Mouse (Mus musculus) heart, embryonic 10.5 days (tissue): ENCODE measurements around the gene Ube2z. TPM values are rescaled to one million over a fixed set of nuclear protein-coding genes. Genes with fewer than 3 reads are reported as not detected.

Experiments used
- DNase-seq: peaks from one replicate; pipeline ENCODE4 v3.0.0-alpha.2; 2017; ENCODE audit warnings: low spot score
- H3K27ac ChIP-seq: fragments of 300-500 bp; sonication (generic); 2 replicates; pipeline ENCODE4 v1.5.1; 2016; ENCODE audit warnings: mild to moderate bottlenecking
- H3K27me3 ChIP-seq: fragments of 300-500 bp; sonication (generic); 2 replicates; pipeline ENCODE4 v1.6.1; 2016; ENCODE audit warnings: mild to moderate bottlenecking; ENCODE audit not compliant: poor library complexity, insufficient read depth, severe bottlenecking
- H3K36me3 ChIP-seq: fragments of 300-500 bp; sonication (generic); 2 replicates; pipeline ENCODE4 v1.6.1; 2016; ENCODE audit warnings: mild to moderate bottlenecking, moderate library complexity
- H3K4me1 ChIP-seq: fragments of 300-500 bp; sonication (generic); 2 replicates; pipeline ENCODE4 v1.6.1; 2016; ENCODE audit warnings: mild to moderate bottlenecking
- H3K4me3 ChIP-seq: fragments of 300-500 bp; sonication (generic); 2 replicates; pipeline ENCODE4 v1.5.1; 2016; ENCODE audit warnings: mild to moderate bottlenecking, moderate library complexity
- H3K9me3 ChIP-seq: fragments of 300-500 bp; sonication (generic); 2 replicates; pipeline ENCODE4 v1.6.1; 2016; ENCODE audit warnings: mild to moderate bottlenecking, moderate library complexity
- WGBS: fragments of 180-500 bp; shearing (Covaris S2); methylation state at CpG from one replicate; pipeline ENCODE4 v1.1.7; 2016; 5-methylcytosine and 5-hydroxymethylcytosine counted together
- polyA plus RNA-seq: library from polyadenylated mRNA; unstranded; fragments of >200 nt; fragmentation: Nextera tagmentation; extraction: Ambion mirVana; gene quantifications from 2 replicates; pipeline ENCODE4 v1.2.1, GENCODE M21; 2016

Gene Ube2z
- polyA plus RNA-seq, 1 experiment from 2014 or later = 44.4 TPM

DNA sequence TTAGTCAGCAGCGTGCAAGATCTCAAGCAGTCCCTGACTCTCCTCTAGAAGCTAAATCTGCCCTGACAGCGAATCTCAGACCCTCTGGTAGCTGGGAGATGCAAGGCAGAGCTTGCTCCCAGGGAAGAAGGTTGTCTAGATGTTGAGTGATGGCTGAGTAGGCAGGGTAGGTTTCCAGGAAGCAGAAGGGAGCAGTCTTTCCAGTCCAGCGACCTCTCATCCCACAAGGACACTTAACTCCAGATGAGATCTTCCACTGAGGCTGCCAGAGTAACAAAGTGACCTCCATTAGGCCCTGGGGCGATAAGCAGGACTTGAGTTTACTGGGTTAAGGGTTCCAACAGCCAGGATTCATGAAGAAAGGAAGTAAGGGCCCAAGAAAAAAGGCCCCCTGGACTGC, 44.6 kb downstream of the Ube2z start:
- Histone ChIP-seq H3K4me3 (no peak overlapping the region), H3K4me1 (peaks cover 30% of the 10 kb centered on the region), H3K9me3 (no peaks in the 10 kb centered on the region), H3K27me3 (no peaks in the 10 kb centered on the region), H3K36me3 (no peaks in the 10 kb centered on the region), H3K27ac (peak overlapping the region; percentile 26)
- WGBS = 46% methylated on average over 4 of the region's 4 CpGs
- DNase-seq = no peak

DNA sequence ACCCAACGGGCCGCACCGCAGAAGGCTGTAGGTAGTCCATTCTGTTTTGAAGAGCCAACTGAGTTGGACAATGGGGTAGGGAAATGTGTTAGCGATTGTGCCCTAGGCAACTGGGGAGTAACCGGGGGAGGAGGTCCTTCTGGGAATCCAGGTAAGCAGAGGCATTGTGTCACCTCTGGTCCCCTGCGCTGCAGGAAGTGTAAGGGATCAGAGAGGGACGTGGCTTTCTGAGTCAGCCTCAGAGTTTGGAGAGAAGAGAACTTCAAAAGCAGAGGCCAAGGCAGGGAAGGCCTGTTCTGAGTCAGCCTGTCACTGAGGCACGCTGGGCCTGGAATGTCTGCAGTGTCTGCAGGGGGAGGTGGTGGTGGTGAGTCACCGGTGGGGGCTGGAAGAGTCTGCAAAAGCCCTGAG, 47.2 kb downstream of the Ube2z start:
- 4% methylated on average over 9 of the region's 9 CpGs for WGBS
- H3K27ac ChIP-seq = peak overlapping the region; percentile 86
- no peaks in the 10 kb centered on the region for H3K27me3 ChIP-seq
- no peaks in the 10 kb centered on the region for H3K9me3 ChIP-seq
- no peaks in the 10 kb centered on the region for H3K36me3 ChIP-seq
- peaks cover 38% of the 10 kb centered on the region for H3K4me1 ChIP-seq
- H3K4me3 ChIP-seq = peak overlapping the region; percentile 32; the same call in 1 of the 2 replicates
- peak; percentile 89 for DNase-seq

DNA sequence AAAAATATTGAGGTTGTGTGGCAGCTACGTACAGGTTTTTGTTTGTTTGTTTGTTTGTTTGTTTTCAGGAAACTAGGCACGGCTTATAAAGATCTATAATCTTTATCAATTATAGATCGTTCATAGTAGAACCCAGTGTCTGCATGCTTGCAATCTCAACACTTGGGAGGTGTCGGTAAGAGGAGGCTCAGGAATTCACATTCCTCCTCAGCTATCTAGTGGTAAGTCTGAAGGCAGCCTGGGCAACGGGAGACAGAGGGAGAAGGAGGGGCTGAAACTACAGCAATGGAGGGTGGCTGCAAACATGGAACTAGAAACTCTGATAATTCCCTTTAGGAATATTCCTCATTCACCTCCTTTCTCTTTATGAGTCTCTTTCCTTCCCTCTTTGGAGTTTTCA, 49.8 kb downstream of the Ube2z start:
- Histone ChIP-seq H3K36me3 (no peaks in the 10 kb centered on the region), H3K27me3 (no peaks in the 10 kb centered on the region), H3K27ac (peak overlapping the region; percentile 59), H3K4me3 (peak overlapping the region; percentile 31), H3K9me3 (no peaks in the 10 kb centered on the region), H3K4me1 (peaks cover 51% of the 10 kb centered on the region)
- WGBS = 16% methylated on average over 5 of the region's 5 CpGs
- no peak for DNase-seq

DNA sequence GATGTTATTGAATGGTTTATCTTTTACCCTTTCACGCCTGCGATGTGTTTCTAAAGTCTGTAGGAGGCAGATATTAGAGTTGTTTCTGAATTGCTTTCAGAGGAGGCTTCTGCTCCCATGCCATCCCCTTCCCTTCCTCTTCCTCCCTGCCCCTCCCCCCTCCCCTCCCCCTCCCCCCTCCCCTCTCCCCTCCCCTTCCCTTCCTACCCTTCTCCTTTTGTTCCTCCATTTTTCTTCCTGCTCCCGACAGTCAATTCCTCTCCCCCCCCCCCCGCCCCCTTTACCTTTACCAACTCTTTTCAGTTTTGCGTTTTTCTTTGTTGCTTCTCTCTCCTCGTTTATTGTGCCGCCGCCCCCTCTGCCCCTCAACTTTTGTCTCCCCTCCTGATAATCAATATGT, 53.2 kb downstream of the Ube2z start:
- Histone ChIP-seq H3K4me1 (peaks cover 38% of the 10 kb centered on the region), H3K27ac (peak overlapping the region; percentile 77), H3K27me3 (no peaks in the 10 kb centered on the region), H3K36me3 (no peaks in the 10 kb centered on the region), H3K4me3 (peak overlapping the region; percentile 48), H3K9me3 (no peaks in the 10 kb centered on the region)
- 3% methylated on average over 4 of the region's 8 CpGs for WGBS
- no peak for DNase-seq

DNA sequence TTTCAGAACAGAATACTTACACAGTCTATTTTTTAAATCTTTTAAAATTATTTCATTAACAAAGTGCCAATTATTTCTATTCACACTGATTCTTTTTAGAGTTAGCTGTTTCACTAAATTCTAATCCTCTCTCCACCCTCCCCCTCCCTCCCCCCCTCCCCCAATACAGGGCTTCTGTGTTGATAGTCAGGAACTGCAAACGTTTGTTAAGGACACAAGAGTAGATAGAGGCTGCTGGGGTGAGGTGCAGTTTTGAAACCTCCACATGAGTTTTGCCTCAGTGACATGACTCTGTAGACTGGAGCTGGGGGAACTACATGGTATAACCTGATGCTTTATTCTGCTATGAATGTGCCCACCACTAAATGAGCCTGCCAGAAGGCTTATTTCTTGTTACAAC, 56.4 kb downstream of the Ube2z start:
- Histone ChIP-seq H3K27ac (no peak overlapping the region; the same call in none of the 2 replicates), H3K36me3 (no peaks in the 10 kb centered on the region), H3K4me3 (no peak overlapping the region), H3K27me3 (no peaks in the 10 kb centered on the region), H3K4me1 (peaks cover 24% of the 10 kb centered on the region), H3K9me3 (no peaks in the 10 kb centered on the region)
- DNase-seq = no peak
- WGBS = 0% methylated on average over 1 of the region's 1 CpGs

DNA sequence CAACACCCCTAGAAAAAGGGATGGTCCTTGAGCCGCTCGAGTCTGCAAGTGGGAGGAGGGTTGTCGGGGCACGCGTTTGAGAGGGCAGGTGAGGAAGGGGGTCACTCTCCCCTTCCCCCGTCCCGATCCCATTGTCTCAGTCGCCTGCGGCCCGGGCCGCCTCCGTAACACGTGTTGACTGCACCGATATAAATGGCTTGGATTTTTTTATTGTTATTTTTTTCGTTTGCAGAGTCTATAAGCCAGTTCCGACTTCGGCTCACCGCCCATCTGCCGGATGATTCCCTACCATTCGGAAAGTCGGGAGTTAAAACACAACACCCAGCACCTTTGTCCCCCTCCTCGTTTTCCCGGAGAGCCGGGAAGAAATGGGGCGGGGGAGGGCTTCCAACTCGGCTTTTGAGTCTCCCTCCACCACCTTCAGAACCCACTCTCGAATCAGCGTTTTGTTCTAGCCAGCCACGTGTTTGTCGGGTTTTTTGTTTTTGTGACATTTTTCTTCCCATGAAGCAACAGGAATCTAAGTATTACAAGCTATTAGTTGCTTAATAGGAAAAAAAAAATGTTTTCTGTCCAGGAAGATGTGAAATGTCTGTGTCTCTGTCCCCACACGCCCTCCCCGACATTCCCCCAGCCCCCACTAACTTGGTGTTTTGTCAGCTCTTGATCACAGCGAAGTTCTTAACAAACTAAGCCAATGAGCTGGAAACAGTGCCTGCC, 57.5 kb downstream of the Ube2z start:
- H3K4me1 ChIP-seq = peaks cover 26% of the 10 kb centered on the region
- H3K4me3 ChIP-seq = peak overlapping the region; percentile 99
- H3K27me3 ChIP-seq = no peaks in the 10 kb centered on the region
- DNase-seq = no peak
- H3K27ac ChIP-seq = peak overlapping the region; percentile 98
- H3K9me3 ChIP-seq = no peaks in the 10 kb centered on the region
- no peaks in the 10 kb centered on the region for H3K36me3 ChIP-seq
- WGBS = under 1% methylated on average over 33 of the region's 33 CpGs

DNA sequence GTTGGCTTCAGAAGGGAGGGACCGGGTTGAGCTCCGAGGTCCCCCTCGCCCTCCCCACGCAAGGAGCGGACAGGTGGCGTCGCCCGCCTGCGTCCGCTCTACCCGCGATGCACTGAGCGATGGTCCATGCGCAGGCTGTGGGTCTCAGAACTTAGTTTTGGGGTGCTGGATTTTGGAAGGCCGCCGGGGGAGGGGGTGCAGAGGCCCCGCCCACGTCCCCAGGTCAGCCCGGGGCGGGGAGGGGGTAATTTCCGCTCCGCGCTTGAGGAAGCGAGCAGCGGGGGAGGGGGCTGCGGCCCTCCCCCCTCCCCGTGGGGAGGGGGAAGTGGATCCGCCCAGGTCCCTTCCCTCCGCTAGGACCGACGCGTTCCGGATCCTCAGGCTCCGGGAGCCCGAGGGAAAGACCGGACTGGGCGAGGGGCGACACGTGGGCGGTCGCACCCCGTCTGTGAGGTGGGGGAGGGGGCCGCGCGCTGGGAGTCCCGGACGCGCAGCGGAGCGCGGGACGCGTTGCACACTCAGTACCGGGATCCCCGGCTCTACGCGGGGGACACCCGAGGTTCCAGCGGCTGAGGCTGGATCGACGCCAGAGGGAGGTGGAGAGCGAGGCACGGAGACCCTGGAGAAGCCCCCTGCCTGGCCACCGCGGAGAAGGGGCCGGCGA, 58.2 kb downstream of the Ube2z start:
- H3K36me3 ChIP-seq = no peaks in the 10 kb centered on the region
- H3K9me3 ChIP-seq = no peaks in the 10 kb centered on the region
- peaks cover 30% of the 10 kb centered on the region for H3K4me1 ChIP-seq
- peak; percentile 90 for DNase-seq
- under 1% methylated on average over 64 of the region's 67 CpGs for WGBS
- no peaks in the 10 kb centered on the region for H3K27me3 ChIP-seq
- peak overlapping the region; percentile 99 for H3K4me3 ChIP-seq
- H3K27ac ChIP-seq = peak overlapping the region; percentile 98

DNA sequence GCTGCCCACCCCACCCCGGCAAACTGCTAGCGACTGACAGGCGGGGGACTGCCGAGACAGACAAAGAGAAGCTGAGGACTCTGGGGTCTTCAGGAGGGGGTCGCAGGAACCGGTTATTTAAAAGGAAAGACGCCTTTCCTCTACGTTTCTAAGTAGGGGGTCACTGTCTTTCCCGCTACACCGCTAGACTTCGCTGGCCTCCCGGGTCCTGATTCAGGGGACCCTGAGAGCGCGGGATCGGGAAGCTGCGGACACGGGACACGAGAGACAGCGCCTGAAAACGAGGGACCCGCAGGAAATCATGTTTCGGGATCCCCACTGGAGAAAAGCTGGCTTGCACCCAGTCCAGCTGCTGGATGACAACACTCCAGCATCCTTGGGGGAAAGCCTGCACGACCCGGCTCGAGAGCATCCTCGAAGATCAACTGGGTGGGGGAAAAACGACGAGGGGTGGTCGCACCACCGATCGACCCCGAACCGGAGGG, 58.8 kb downstream of the Ube2z start:
- 0 out of 2 replicates have a peak, but pooled peaks cover 3% of the 10 kb centered on the region for H3K36me3 ChIP-seq
- no peak for DNase-seq
- H3K4me3 ChIP-seq = peak overlapping the region; percentile 99
- H3K27me3 ChIP-seq = no peaks in the 10 kb centered on the region
- peak overlapping the region; percentile 98 for H3K27ac ChIP-seq
- no peaks in the 10 kb centered on the region for H3K9me3 ChIP-seq
- peaks cover 31% of the 10 kb centered on the region for H3K4me1 ChIP-seq
- under 1% methylated on average over 33 of the region's 33 CpGs for WGBS

DNA sequence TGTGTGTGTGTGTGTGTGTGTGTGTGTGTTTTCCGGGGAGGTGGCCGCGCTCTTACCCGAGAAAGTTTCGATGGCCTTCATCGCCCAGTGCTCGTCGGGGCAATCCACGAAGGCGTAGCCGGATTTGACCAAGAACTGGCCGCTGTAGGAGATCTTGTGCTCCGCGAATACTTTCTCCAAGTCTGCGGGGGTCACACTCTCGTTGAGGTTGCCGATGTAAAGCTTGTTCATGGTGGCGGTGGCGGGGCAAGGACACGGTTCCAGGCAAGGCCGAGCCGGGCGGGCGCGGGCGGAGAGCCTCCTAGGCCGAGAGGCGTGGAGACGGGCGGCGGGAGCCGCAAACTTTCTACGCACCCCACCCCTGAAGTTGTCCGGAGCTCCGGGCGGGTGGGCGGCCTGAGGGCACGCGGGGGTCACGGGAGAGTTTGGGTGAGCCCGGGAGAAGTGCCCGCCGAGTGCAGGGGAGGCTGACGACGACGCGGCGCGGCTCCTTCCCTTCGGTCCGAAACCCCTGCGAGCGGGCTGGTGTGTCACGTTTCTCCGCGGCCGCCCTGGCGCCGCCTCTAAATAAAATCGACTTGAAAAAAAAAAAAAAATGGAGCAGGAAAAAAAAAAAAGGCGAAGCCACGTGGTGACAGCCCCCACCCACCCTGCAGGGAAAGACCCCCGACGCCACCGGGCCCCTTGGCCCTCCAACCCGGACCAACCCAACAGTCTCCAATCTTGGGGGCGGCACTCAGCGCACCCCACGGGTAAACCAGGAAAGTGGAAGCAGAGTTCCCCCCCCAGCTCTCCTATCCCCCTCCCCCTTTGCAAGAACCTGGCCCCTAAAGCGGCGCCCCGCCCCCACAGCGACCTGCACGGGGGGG, 59.6 kb downstream of the Ube2z start, which contains the start of gene Igf2bp1:
TSS of gene Igf2bp1 (minus strand) at position 538 of the 869 bp plus-strand sequence.
- DNase-seq = peak; percentile 87
- Histone ChIP-seq H3K27me3 (no peaks in the 10 kb centered on the region), H3K27ac (peak within 1 kb of the TSS; percentile 98), H3K4me3 (peak within 1 kb of the TSS; percentile 99), H3K36me3 (0 out of 2 replicates have a peak, but pooled peaks cover 3% of the 10 kb centered on the region), H3K4me1 (peaks cover 25% of the 10 kb centered on the region), H3K9me3 (no peaks in the 10 kb centered on the region)
- WGBS = under 1% methylated on average over 62 of the region's 74 CpGs

DNA sequence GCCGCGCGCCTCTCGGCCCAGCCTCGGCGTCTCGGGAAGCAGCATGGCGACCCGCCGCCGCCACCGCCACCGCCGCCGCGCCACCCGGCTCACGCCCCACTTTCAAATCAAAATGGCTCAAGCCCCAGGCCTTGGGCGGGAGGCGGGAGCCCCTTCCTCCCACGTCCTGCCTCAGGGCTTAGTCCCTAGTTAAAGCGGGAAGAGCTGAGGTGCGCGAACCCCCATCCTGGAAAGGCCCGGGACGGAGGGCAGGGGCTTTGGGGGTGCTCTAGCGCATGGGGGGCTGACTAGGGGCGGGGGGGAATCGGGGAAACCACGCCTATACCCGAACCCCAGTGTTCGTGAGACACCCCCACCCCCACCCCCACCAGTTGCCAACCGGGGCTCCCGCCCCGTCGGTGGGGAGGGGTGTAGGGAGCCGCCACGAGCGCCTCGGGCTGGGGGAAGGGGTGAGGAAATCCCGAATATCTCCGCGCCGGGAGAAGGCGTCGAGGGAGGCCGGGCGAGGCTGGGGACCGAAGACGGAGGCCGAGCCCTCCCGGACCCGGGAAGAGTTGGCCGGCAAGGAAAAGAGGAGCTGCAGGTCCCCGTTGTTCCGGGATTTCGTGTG, 60.3 kb downstream of the Ube2z start:
- H3K36me3 ChIP-seq = 0 out of 2 replicates have a peak, but pooled peaks cover 3% of the 10 kb centered on the region
- no peak for DNase-seq
- H3K9me3 ChIP-seq = no peaks in the 10 kb centered on the region
- peaks cover 25% of the 10 kb centered on the region for H3K4me1 ChIP-seq
- no peaks in the 10 kb centered on the region for H3K27me3 ChIP-seq
- H3K4me3 ChIP-seq = peak overlapping the region; percentile 99
- under 1% methylated on average over 57 of the region's 57 CpGs for WGBS
- H3K27ac ChIP-seq = peak overlapping the region; percentile 98

DNA sequence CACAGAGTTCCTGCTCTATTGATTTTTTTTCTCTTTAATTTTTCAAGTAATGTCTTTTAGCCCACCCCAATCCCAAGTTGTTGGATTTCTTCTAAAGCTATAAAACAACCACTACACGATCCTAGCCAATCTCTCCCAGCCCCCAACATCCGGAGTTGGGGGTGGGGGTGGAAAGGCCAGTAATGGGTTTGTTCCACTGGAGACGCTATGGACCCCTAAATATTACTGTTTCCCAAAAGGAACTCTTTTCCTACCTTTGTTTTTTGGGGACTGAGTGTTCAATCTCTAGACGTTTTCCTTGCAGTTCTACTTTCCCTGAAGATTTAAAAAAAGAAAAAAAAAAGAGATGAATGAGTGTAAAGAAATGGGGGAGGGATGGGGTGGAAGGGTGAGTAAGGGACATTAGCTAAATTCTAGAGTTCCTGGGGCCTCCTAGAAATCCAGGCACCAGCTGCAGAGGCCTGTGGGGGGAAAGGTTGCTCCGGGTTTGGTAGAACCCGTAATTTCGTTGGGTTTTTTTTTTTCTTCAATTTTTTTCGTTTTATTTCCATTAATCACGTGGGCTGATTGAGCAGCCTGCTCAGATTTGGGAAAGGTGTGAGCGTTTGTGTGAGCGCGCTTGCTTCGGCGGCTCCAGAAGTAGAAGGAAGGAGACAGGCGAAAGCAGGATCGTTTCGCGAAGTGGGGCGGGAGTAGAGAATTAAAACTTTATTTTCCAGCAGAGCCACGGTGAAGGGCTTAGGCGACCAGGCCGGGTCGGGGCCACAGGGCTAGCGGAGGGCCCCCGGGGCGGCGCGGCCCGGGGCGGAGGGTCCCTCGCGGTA, 61.0 kb downstream of the Ube2z start:
- DNase-seq = no peak
- WGBS = under 1% methylated on average over 32 of the region's 32 CpGs

More for the DNA sequence above, 61.0 kb downstream of the Ube2z start:
- no peaks in the 10 kb centered on the region for H3K27me3 ChIP-seq
- peak overlapping the region; percentile 98 for H3K27ac ChIP-seq
- H3K4me3 ChIP-seq = peak overlapping the region; percentile 99
- H3K9me3 ChIP-seq = no peaks in the 10 kb centered on the region
- H3K4me1 ChIP-seq = peaks cover 27% of the 10 kb centered on the region
- H3K36me3 ChIP-seq = 0 out of 2 replicates have a peak, but pooled peaks cover 5% of the 10 kb centered on the region
